Mouse (Mus musculus): Measurements from ENCODE around the gene Rps21. TPM values are rescaled to one million over a fixed set of nuclear protein-coding genes. Genes with fewer than 3 reads are reported as not detected.

The Rps21 gene
- polyA plus RNA-seq, 1 experiment = 4,273 TPM

GRCm38 (mm10) chr2:180260610-180261480, 3.7 kb downstream of the Rps21 start:
- no peak for DNase-seq
- whole genome bisulfite sequencing = 93% methylated on average over 8 of the region's 8 CpGs
- Histone ChIP-seq H3K27me3 (ENCODE audit: control insufficient read depth, insufficient read depth, low read length) (no peaks in the 10 kb centered on the region), H3K36me3 (ENCODE audit: control insufficient read depth, insufficient read depth, low read length) (peaks cover 18% of the 10 kb centered on the region; the same call in 1 of the 2 replicates), H3K4me1 (replicated peaks; ENCODE audit: control insufficient read depth, insufficient read depth, low read length) (peaks cover 11% of the 10 kb centered on the region), H3K4me3 (ENCODE audit: control insufficient read depth, insufficient read depth, low read length) (no peak overlapping the region), H3K27ac (ENCODE audit: control insufficient read depth, insufficient read depth, low read length) (no peak overlapping the region)
- TF ChIP-seq POLR2A (IDR thresholded peaks at IDR 0.05; ENCODE audit: control insufficient read depth, extremely low read depth, insufficient read depth, low read length, poor library complexity) (no peak), CTCF (IDR thresholded peaks at IDR 0.05; ENCODE audit: borderline replicate concordance, control insufficient read depth, extremely low read depth, insufficient read depth, low read length, poor library complexity) (no peak)

GRCm38 (mm10) chr2:180261901-180262300, 4.7 kb downstream of the Rps21 start:
- peaks cover 4% of the 10 kb centered on the region for H3K4me1 ChIP-seq (replicated peaks; ENCODE audit: control insufficient read depth, insufficient read depth, low read length)
- no peak overlapping the region for H3K27ac ChIP-seq (ENCODE audit: control insufficient read depth, insufficient read depth, low read length)
- no peak for DNase-seq
- WGBS = 96% methylated on average over 7 of the region's 7 CpGs
- H3K27me3 ChIP-seq (ENCODE audit: control insufficient read depth, insufficient read depth, low read length) = no peaks in the 10 kb centered on the region
- H3K4me3 ChIP-seq (ENCODE audit: control insufficient read depth, insufficient read depth, low read length) = no peak overlapping the region
- H3K36me3 ChIP-seq (ENCODE audit: control insufficient read depth, insufficient read depth, low read length) = peaks cover 18% of the 10 kb centered on the region; the same call in 1 of the 2 replicates
- TF ChIP-seq CTCF (IDR thresholded peaks at IDR 0.05; ENCODE audit: borderline replicate concordance, control insufficient read depth, extremely low read depth, insufficient read depth, low read length, poor library complexity) (no peak), POLR2A (IDR thresholded peaks at IDR 0.05; ENCODE audit: control insufficient read depth, extremely low read depth, insufficient read depth, low read length, poor library complexity) (no peak)

- Histone ChIP-seq H3K4me3 (ENCODE audit: control insufficient read depth, insufficient read depth, low read length) (no peak overlapping the region), H3K36me3 (ENCODE audit: control insufficient read depth, insufficient read depth, low read length) (peaks cover 18% of the 10 kb centered on the region; the same call in 1 of the 2 replicates), H3K27ac (ENCODE audit: control insufficient read depth, insufficient read depth, low read length) (no peak overlapping the region), H3K4me1 (replicated peaks; ENCODE audit: control insufficient read depth, insufficient read depth, low read length) (peaks cover 4% of the 10 kb centered on the region), H3K27me3 (ENCODE audit: control insufficient read depth, insufficient read depth, low read length) (no peaks in the 10 kb centered on the region)
- 90% methylated on average over 3 of the region's 3 CpGs for WGBS
- no peak for TF ChIP-seq POLR2A (IDR thresholded peaks at IDR 0.05; ENCODE audit: control insufficient read depth, extremely low read depth, insufficient read depth, low read length, poor library complexity)
- no peak for TF ChIP-seq CTCF (IDR thresholded peaks at IDR 0.05; ENCODE audit: borderline replicate concordance, control insufficient read depth, extremely low read depth, insufficient read depth, low read length, poor library complexity)
- no peak for DNase-seq
Observed at GRCm38 (mm10) chr2:180262441-180262840, 5.3 kb downstream of the Rps21 start.

- no peak overlapping the region for H3K4me3 ChIP-seq (ENCODE audit: control insufficient read depth, insufficient read depth, low read length)
- H3K27ac ChIP-seq (ENCODE audit: control insufficient read depth, insufficient read depth, low read length) = no peak overlapping the region
Observed at GRCm38 (mm10) chr2:180262891-180263290, 5.7 kb downstream of the Rps21 start.

GRCm38 (mm10) chr2:180267955-180268354, 10.8 kb downstream of the Rps21 start:
- TF ChIP-seq POLR2A (IDR thresholded peaks at IDR 0.05; ENCODE audit: control insufficient read depth, extremely low read depth, insufficient read depth, low read length, poor library complexity) (no peak), CTCF (IDR thresholded peaks at IDR 0.05; ENCODE audit: borderline replicate concordance, control insufficient read depth, extremely low read depth, insufficient read depth, low read length, poor library complexity) (no peak)
- Histone ChIP-seq H3K27me3 (ENCODE audit: control insufficient read depth, insufficient read depth, low read length) (no peaks in the 10 kb centered on the region), H3K4me1 (replicated peaks; ENCODE audit: control insufficient read depth, insufficient read depth, low read length) (peaks cover 13% of the 10 kb centered on the region), H3K36me3 (ENCODE audit: control insufficient read depth, insufficient read depth, low read length) (no peaks in the 10 kb centered on the region), H3K4me3 (ENCODE audit: control insufficient read depth, insufficient read depth, low read length) (no peak overlapping the region), H3K27ac (ENCODE audit: control insufficient read depth, insufficient read depth, low read length) (no peak overlapping the region)
- no peak for DNase-seq
- 91% methylated on average over 2 of the region's 2 CpGs for WGBS

More at GRCm38 (mm10) chr2:180262891-180263290, 5.7 kb downstream of the Rps21 start:
- TF ChIP-seq CTCF (IDR thresholded peaks at IDR 0.05; ENCODE audit: borderline replicate concordance, control insufficient read depth, extremely low read depth, insufficient read depth, low read length, poor library complexity) = no peak
- no peak for TF ChIP-seq POLR2A (IDR thresholded peaks at IDR 0.05; ENCODE audit: control insufficient read depth, extremely low read depth, insufficient read depth, low read length, poor library complexity)
- peaks cover 18% of the 10 kb centered on the region; the same call in 1 of the 2 replicates for H3K36me3 ChIP-seq (ENCODE audit: control insufficient read depth, insufficient read depth, low read length)
- DNase-seq = no peak
- WGBS = 94% methylated on average over 10 of the region's 10 CpGs
- H3K4me1 ChIP-seq (replicated peaks; ENCODE audit: control insufficient read depth, insufficient read depth, low read length) = peaks cover under 1% of the 10 kb centered on the region
- H3K27me3 ChIP-seq (ENCODE audit: control insufficient read depth, insufficient read depth, low read length) = no peaks in the 10 kb centered on the region

- H3K36me3 ChIP-seq (ENCODE audit: control insufficient read depth, insufficient read depth, low read length) = no peaks in the 10 kb centered on the region
- peaks cover 19% of the 10 kb centered on the region for H3K4me1 ChIP-seq (replicated peaks; ENCODE audit: control insufficient read depth, insufficient read depth, low read length)
Observed at GRCm38 (mm10) chr2:180269329-180269728, 12.2 kb downstream of the Rps21 start.

More at GRCm38 (mm10) chr2:180269329-180269728, 12.2 kb downstream of the Rps21 start:
- no peak overlapping the region for H3K4me3 ChIP-seq (ENCODE audit: control insufficient read depth, insufficient read depth, low read length)
- no peak for DNase-seq
- H3K27ac ChIP-seq (ENCODE audit: control insufficient read depth, insufficient read depth, low read length) = no peak overlapping the region
- no peak for TF ChIP-seq POLR2A (IDR thresholded peaks at IDR 0.05; ENCODE audit: control insufficient read depth, extremely low read depth, insufficient read depth, low read length, poor library complexity)
- no peak for TF ChIP-seq CTCF (IDR thresholded peaks at IDR 0.05; ENCODE audit: borderline replicate concordance, control insufficient read depth, extremely low read depth, insufficient read depth, low read length, poor library complexity)
- WGBS = 99% methylated on average over 10 of the region's 10 CpGs
- no peaks in the 10 kb centered on the region for H3K27me3 ChIP-seq (ENCODE audit: control insufficient read depth, insufficient read depth, low read length)
